Mouse (Mus musculus) naive thymus-derived CD4-positive, alpha-beta T cell, adult 2 months (primary cell): ENCODE measurements around the gene Gm5538.

ENCODE experiments used
- DNase-seq: peaks from one replicate; pipeline ENCODE4 v3.0.0-alpha.2; 2011; ENCODE audit warnings: low read depth

The Gm5538 gene

GRCm38 (mm10) chr3:59729490-59729889 lies at the start of gene Gm5538:
Gm5538 (plus strand) TSS chr3:59729790.
- no peak for DNase-seq

DNA sequence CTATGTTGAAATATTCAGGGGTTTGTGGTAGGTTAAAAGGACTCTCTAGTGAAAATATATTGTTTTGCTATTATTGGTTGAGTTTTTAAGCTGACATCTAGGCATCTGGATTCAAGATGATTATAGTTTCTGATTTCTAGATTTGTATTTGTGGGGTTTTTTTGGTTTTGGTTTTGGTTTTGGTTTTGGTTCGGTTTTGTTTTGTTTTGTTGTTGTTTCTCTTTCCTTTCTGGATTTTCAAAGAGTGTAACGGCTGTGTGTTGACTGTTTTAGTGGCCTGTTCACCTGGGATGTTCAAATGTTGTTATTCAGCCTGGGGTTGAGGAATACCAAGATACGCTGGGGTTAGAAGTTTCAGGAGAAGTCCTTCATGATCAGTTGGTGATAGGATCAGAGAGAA lies 32.2 kb upstream of the Gm5538 start:
- peak; percentile 70 for DNase-seq

- peak; percentile 76 for DNase-seq
Measured at GRCm38 (mm10) chr3:59702614-59703110, 26.9 kb upstream of the Gm5538 start.

DNA sequence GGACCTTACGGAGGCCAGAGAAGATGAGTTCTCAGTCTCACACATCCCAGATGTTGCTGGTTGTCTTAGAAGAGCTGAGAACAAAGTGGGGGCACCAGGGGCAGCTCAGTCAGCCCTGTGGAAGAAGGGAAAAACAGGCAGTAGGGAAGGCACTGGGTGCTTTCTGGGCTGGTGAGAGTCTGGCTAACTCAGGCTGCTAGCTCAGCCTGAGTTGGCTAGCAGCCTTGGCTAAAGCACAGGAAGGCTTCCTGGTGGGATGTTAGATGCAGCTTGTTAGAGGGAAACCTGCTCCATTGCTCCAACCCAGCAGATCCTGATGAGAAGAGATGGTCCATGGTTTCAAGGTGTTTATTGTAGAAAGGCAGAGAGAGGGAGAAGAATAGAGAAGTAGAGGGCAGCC lies 10.3 kb downstream of the Gm5538 start:
- no peak for DNase-seq

DNA sequence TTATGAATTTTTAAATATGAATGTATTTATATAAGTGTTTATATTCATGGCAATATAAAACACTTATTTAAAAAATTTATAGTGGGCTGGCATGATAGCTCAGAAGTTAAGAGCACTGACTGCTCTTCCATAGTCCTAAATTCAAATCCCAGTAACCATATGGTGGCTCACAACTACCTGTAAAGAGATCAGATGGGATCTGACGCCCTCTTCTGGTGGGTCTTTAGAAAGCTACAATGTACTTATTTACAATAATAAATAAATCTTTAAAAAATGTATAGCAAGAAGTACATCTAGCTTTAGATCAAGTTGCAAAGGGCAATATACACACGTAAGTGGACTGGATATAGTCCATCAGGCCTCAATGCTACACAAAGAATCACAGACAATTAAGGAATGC lies 14.6 kb downstream of the Gm5538 start:
- DNase-seq, result peak; percentile 77
